20 mouse cellular contexts compared by ENCODE assay signal in the genomic region with DNA sequence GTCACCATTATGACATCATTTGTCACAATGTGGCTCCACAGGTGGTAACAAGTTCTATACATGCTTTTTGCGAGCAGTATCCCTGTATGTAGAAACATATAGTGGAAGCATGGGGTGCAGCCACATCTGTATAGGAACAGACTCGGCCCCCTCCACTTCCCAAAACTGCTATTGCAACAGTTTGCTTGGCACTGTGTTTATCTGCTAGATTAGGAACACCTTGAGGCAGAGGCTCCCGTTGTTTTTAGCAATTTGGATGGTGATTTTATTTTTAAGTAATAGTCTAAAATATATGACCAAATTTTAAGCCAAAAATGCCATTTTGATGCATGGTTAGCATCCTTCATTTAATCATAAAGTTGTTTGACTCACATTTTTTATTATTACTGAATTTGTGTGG.
DNase-seq lines count a peak whose midpoint lies in the region; ATAC-seq and TF ChIP-seq lines count a peak whose summit lies in the region.
"Had no signal": no experiment of that assay in that cellular context is flagged by ENCODE, and none has a peak within 500 bp of the region (broad histone marks: within the 10 kb centered on the region; RNA-seq: fewer than 3 reads in every experiment).

No protein-coding gene starts in this region.

- TF ChIP-seq EP300 in MEL (IDR thresholded peaks at IDR 0.05; ENCODE audit: low read depth in 1 of 2, low read length in 2 of 2), result peak; percentile 37 to 55; a peak in 3 of 4 replicates

- H3K9me3 ChIP-seq in midbrain, embryonic 11.5 days (ENCODE audit: control insufficient read depth, low read length), result no peaks in the 10 kb centered on the region
- H3K9me3 ChIP-seq in midbrain, embryonic 16.5 days (replicated peaks; ENCODE audit: control insufficient read depth, low read length, poor library complexity, severe bottlenecking), result no peaks in the 10 kb centered on the region; the same call in 1 of the 2 replicates
- H3K9me3 ChIP-seq in MEL (replicated peaks; ENCODE audit: insufficient read depth, low read length), result no peaks in the 10 kb centered on the region
- H3K9me3 ChIP-seq: G1E had no signal

- H3K4me2 ChIP-seq in midbrain, embryonic 11.5 days, result no peak overlapping the region
- no peak overlapping the region for H3K4me2 ChIP-seq in midbrain, embryonic 16.5 days (ENCODE audit: low read length)

- H3K79me2 ChIP-seq in MEL (ENCODE audit: control insufficient read depth, insufficient read depth, low read length, poor library complexity), result no peaks in the 10 kb centered on the region

- no peak for TF ChIP-seq RAD21 in MEL (IDR thresholded peaks at IDR 0.05; ENCODE audit: low read depth, low read length)

- no peak for ATAC-seq in midbrain, embryonic 11.5 days (ENCODE audit: low FRiP score)
- ATAC-seq in midbrain, embryonic 16.5 days, result no peak
- ATAC-seq: activated CD4-positive, CD25-positive, alpha-beta regulatory T cell, adult 4 months; CD4-positive, CD25-positive, alpha-beta regulatory T cell, adult 4 months; Patski had no signal

- no peak overlapping the region for H3K9ac ChIP-seq in midbrain, embryonic 11.5 days (ENCODE audit: low read length)
- H3K9ac ChIP-seq in midbrain, embryonic 16.5 days (ENCODE audit: low read depth, low read length), result no peak overlapping the region
- H3K9ac ChIP-seq in MEL (ENCODE audit: control insufficient read depth, low read depth, low read length, poor library complexity, severe bottlenecking), result no peak overlapping the region

- DNase-seq in midbrain, embryonic 11.5 days (ENCODE audit: low spot score, missing footprints), result peak; percentile 47
- peak; percentile 49 for DNase-seq in MEL (ENCODE audit: low read depth, low spot score)
- no peak for DNase-seq in urinary bladder, postnatal 4 days (ENCODE audit: low spot score in 2 of 2)
- DNase-seq: adrenal gland, adult 2 months; adrenal gland, adult 8-10 months; adrenal gland, postnatal 10 days; adrenal gland, postnatal 14 days; adrenal gland, postnatal 25 days; adrenal gland, postnatal 36 days; B cell, adult 2 months; cerebellum, adult 11 months; cerebellum, adult 11-12 months; cerebellum, adult 18-20 months; cerebellum, adult 2 months had no signal

- no peak for TF ChIP-seq POLR2A in MEL (IDR thresholded peaks at IDR 0.05; ENCODE audit: control insufficient read depth in 1 of 2, insufficient read depth in 1 of 2, low read depth in 1 of 2, low read length in 2 of 2, poor library complexity in 1 of 2)

- no peak overlapping the region for H3K27ac ChIP-seq in midbrain, embryonic 11.5 days (ENCODE audit: low read depth, low read length)
- H3K27ac ChIP-seq in midbrain, embryonic 16.5 days (ENCODE audit: low read length), result no peak overlapping the region
- no peak overlapping the region for H3K27ac ChIP-seq in MEL (ENCODE audit: control insufficient read depth, low read depth, low read length)

- WGBS in midbrain, embryonic 11.5 days, result 63% methylated on average over 3 of the region's 3 CpGs
- 63% methylated on average over 3 of the region's 3 CpGs for WGBS in midbrain, embryonic 16.5 days

- no peak for TF ChIP-seq CTCF in MEL (IDR thresholded peaks at IDR 0.05 in 2 of 3, conservative IDR thresholded peaks at IDR 0.05 in 1 of 3; ENCODE audit: control insufficient read depth in 1 of 3, insufficient read depth in 1 of 3, low read depth in 2 of 3, low read length in 3 of 3, poor library complexity in 1 of 3, severe bottlenecking in 1 of 3)

- no peaks in the 10 kb centered on the region for H3K36me3 ChIP-seq in midbrain, embryonic 11.5 days (ENCODE audit: control insufficient read depth, insufficient read depth, low read length)
- no peaks in the 10 kb centered on the region for H3K36me3 ChIP-seq in midbrain, embryonic 16.5 days (ENCODE audit: control insufficient read depth, insufficient read depth, low read length)
- peaks cover 0 to 27% of the 10 kb centered on the region in 2 experiments; a peak in 2 of 4 replicates for H3K36me3 ChIP-seq in MEL (ENCODE audit: control insufficient read depth in 1 of 2, insufficient read depth in 2 of 2, low read length in 2 of 2)

- H3K4me3 ChIP-seq in midbrain, embryonic 11.5 days (ENCODE audit: low read depth, low read length), result no peak overlapping the region
- no peak overlapping the region for H3K4me3 ChIP-seq in midbrain, embryonic 16.5 days (ENCODE audit: low read depth, low read length)
- no peak overlapping the region for H3K4me3 ChIP-seq in MEL (ENCODE audit: control insufficient read depth in 1 of 2, insufficient read depth in 1 of 2, low read depth in 2 of 2, low read length in 2 of 2)

- no peaks in the 10 kb centered on the region for H3K27me3 ChIP-seq in midbrain, embryonic 11.5 days (ENCODE audit: control insufficient read depth, insufficient read depth, low read length)
- H3K27me3 ChIP-seq in midbrain, embryonic 16.5 days (ENCODE audit: control insufficient read depth, insufficient read depth, low read depth, low read length), result no peaks in the 10 kb centered on the region
- H3K27me3 ChIP-seq in MEL (ENCODE audit: control insufficient read depth in 1 of 2, insufficient read depth in 2 of 2, low read length in 2 of 2), result no peaks in the 10 kb centered on the region
- H3K27me3 ChIP-seq: CH12.LX, Patski had no signal

- H3K4me1 ChIP-seq in midbrain, embryonic 11.5 days (ENCODE audit: control insufficient read depth, insufficient read depth, low read length), result no peaks in the 10 kb centered on the region
- H3K4me1 ChIP-seq in midbrain, embryonic 16.5 days (ENCODE audit: control insufficient read depth, insufficient read depth, low read length), result no peaks in the 10 kb centered on the region
- peaks cover 12 to 31% of the 10 kb centered on the region in 2 experiments for H3K4me1 ChIP-seq in MEL (ENCODE audit: control insufficient read depth in 1 of 2, insufficient read depth in 2 of 2, low read length in 2 of 2)

TF ChIP-seq in MEL, 35 proteins besides CTCF, POLR2A, EP300 and RAD21:
- TF ChIP-seq TAL1 (IDR thresholded peaks at IDR 0.05; ENCODE audit: low read length) (peak; percentile 9; the same call in 1 of the 2 replicates), TCF12 (IDR thresholded peaks at IDR 0.05; ENCODE audit: low read depth, low read length) (peak; percentile 54; the same call in 1 of the 2 replicates), MAX (IDR thresholded peaks at IDR 0.05; ENCODE audit: low read length) (no peak), ZKSCAN1 (IDR thresholded peaks at IDR 0.05; ENCODE audit: low read depth, low read length) (no peak), CHD1 (IDR thresholded peaks at IDR 0.05; ENCODE audit: low read depth, low read length) (no peak), USF2 (IDR thresholded peaks at IDR 0.05; ENCODE audit: borderline replicate concordance in 1 of 2, insufficient read depth in 1 of 2, low read depth in 1 of 2, low read length in 2 of 2) (no peak), CHD2 (IDR thresholded peaks at IDR 0.05; ENCODE audit: low read length) (no peak), GABPA (IDR thresholded peaks at IDR 0.05; ENCODE audit: low read depth, low read length) (no peak), RCOR1 (IDR thresholded peaks at IDR 0.05; ENCODE audit: low read depth, low read length) (0 out of 2 replicates have a peak, but pooled peaks have one; percentile 30)
TF ChIP-seq in MEL: peak in this region for 3.

Comparison
In these comparisons a context has a peak if more than half of its experiments do, and no peak if none do; other contexts are left out.
1. DNase-seq: peak in midbrain, embryonic 11.5 days (single experiment) and MEL (single experiment); none in urinary bladder, postnatal 4 days (0 of 2).